Mouse (Mus musculus): ENCODE measurements at regions not wholly inside any gene's neighbourhood (a gene's known extent, or its start where the extent isn't known, plus 50 kb on each side); places are given as distances from the start of the nearest gene placed in this dataset.

- no peaks in the 10 kb centered on the region for H3K36me3 ChIP-seq (ENCODE audit: control insufficient read depth, insufficient read depth, low read length)
- no peak overlapping the region for H3K4me3 ChIP-seq (ENCODE audit: control insufficient read depth, low read depth, low read length)
- H3K4me1 ChIP-seq (ENCODE audit: control insufficient read depth, insufficient read depth, low read length) = no peaks in the 10 kb centered on the region
- TF ChIP-seq POLR2A (IDR thresholded peaks at IDR 0.05; ENCODE audit: control insufficient read depth, low read depth, low read length) (no peak), CTCF (IDR thresholded peaks at IDR 0.05; ENCODE audit: control insufficient read depth, insufficient read depth, insufficient replicate concordance, low read depth, low read length) (no peak)
- no peaks in the 10 kb centered on the region for H3K27me3 ChIP-seq (ENCODE audit: control insufficient read depth, insufficient read depth, low read length)
- H3K27ac ChIP-seq (ENCODE audit: control insufficient read depth, insufficient read depth, low read depth, low read length) = no peak overlapping the region
Observed at GRCm38 (mm10) chr2:51058158-51058557, 90.8 kb downstream of the Rnd3 start.

- no peak overlapping the region for H3K4me3 ChIP-seq (ENCODE audit: control insufficient read depth, low read depth, low read length)
- no peak overlapping the region for H3K27ac ChIP-seq (ENCODE audit: control insufficient read depth, insufficient read depth, low read depth, low read length)
- TF ChIP-seq POLR2A (IDR thresholded peaks at IDR 0.05; ENCODE audit: control insufficient read depth, low read depth, low read length) = no peak
- no peak for TF ChIP-seq CTCF (IDR thresholded peaks at IDR 0.05; ENCODE audit: control insufficient read depth, insufficient read depth, insufficient replicate concordance, low read depth, low read length)
- H3K4me1 ChIP-seq (ENCODE audit: control insufficient read depth, insufficient read depth, low read length) = no peaks in the 10 kb centered on the region
- H3K36me3 ChIP-seq (ENCODE audit: control insufficient read depth, insufficient read depth, low read length) = no peaks in the 10 kb centered on the region
- H3K27me3 ChIP-seq (ENCODE audit: control insufficient read depth, insufficient read depth, low read length) = no peaks in the 10 kb centered on the region
Observed at GRCm38 (mm10) chr2:51056141-51056731, 92.7 kb downstream of the Rnd3 start.

DNA sequence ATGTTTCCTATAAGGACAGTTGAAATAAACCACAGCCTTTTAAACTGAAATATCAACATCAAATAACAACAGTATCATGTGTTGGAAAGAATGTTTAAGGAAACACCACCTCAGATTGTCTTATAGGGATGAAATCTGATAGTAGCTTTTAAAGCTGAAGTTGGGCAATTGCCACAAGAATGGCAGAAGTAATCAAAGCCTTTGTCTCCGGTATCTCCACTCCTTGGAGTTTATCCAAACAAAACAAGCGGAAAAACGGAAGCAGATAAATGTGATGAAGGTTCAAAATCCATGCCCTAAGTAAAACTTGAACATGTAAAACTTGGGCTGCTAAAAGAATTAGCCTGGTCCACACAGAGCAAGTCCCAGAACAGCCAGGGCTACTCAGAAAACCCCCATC lies 93.6 kb downstream of the Rnd3 start:
- no peaks in the 10 kb centered on the region for H3K36me3 ChIP-seq (ENCODE audit: control insufficient read depth, insufficient read depth, low read length)
- no peak overlapping the region for H3K4me3 ChIP-seq (ENCODE audit: control insufficient read depth, low read depth, low read length)
- no peaks in the 10 kb centered on the region for H3K4me1 ChIP-seq (ENCODE audit: control insufficient read depth, insufficient read depth, low read length)
- TF ChIP-seq CTCF (IDR thresholded peaks at IDR 0.05; ENCODE audit: control insufficient read depth, insufficient read depth, insufficient replicate concordance, low read depth, low read length) (no peak), POLR2A (IDR thresholded peaks at IDR 0.05; ENCODE audit: control insufficient read depth, low read depth, low read length) (no peak)
- H3K27ac ChIP-seq (ENCODE audit: control insufficient read depth, insufficient read depth, low read depth, low read length) = no peak overlapping the region
- H3K27me3 ChIP-seq (ENCODE audit: control insufficient read depth, insufficient read depth, low read length) = no peaks in the 10 kb centered on the region

- Histone ChIP-seq H3K4me3 (ENCODE audit: control insufficient read depth, low read depth, low read length) (no peak overlapping the region), H3K27me3 (ENCODE audit: control insufficient read depth, insufficient read depth, low read length) (no peaks in the 10 kb centered on the region), H3K4me1 (ENCODE audit: control insufficient read depth, insufficient read depth, low read length) (no peaks in the 10 kb centered on the region), H3K27ac (ENCODE audit: control insufficient read depth, insufficient read depth, low read depth, low read length) (no peak overlapping the region), H3K36me3 (ENCODE audit: control insufficient read depth, insufficient read depth, low read length) (no peaks in the 10 kb centered on the region)
- TF ChIP-seq CTCF (IDR thresholded peaks at IDR 0.05; ENCODE audit: control insufficient read depth, insufficient read depth, insufficient replicate concordance, low read depth, low read length) (no peak), POLR2A (IDR thresholded peaks at IDR 0.05; ENCODE audit: control insufficient read depth, low read depth, low read length) (no peak)
Observed at GRCm38 (mm10) chr2:51049834-51050170, 99.1 kb downstream of the Rnd3 start.

- Histone ChIP-seq H3K27me3 (ENCODE audit: control insufficient read depth, insufficient read depth, low read length) (no peaks in the 10 kb centered on the region), H3K4me3 (ENCODE audit: control insufficient read depth, low read depth, low read length) (no peak overlapping the region), H3K27ac (ENCODE audit: control insufficient read depth, insufficient read depth, low read depth, low read length) (no peak overlapping the region), H3K36me3 (ENCODE audit: control insufficient read depth, insufficient read depth, low read length) (no peaks in the 10 kb centered on the region), H3K4me1 (ENCODE audit: control insufficient read depth, insufficient read depth, low read length) (no peaks in the 10 kb centered on the region)
- TF ChIP-seq POLR2A (IDR thresholded peaks at IDR 0.05; ENCODE audit: control insufficient read depth, low read depth, low read length) = no peak
- TF ChIP-seq CTCF (IDR thresholded peaks at IDR 0.05; ENCODE audit: control insufficient read depth, insufficient read depth, insufficient replicate concordance, low read depth, low read length) = no peak
Observed at GRCm38 (mm10) chr2:51049101-51049833, 99.6 kb downstream of the Rnd3 start.

DNA sequence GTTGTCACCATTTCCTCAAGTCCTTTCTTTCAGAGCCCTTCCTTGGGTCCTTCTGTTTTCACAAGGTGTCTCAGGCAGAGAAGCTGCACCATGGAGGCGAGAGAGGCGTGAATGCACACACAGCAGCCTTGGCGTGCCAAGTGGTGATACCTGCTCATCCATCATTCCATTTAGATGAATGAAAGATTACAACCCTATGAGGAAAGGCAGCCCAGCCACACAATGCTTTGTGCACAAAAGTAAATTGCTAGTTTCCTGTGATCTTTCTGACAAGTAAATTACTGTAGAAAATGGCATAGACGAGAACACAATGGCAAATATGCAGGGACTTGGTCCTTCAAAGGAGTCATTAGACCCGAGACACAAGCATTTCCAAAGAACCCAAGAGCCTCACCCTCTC lies 101.4 kb downstream of the Rnd3 start:
- H3K4me1 ChIP-seq (ENCODE audit: control insufficient read depth, insufficient read depth, low read length) = no peaks in the 10 kb centered on the region
- H3K4me3 ChIP-seq (ENCODE audit: control insufficient read depth, low read depth, low read length) = no peak overlapping the region
- TF ChIP-seq POLR2A (IDR thresholded peaks at IDR 0.05; ENCODE audit: control insufficient read depth, low read depth, low read length) = no peak
- no peak for TF ChIP-seq CTCF (IDR thresholded peaks at IDR 0.05; ENCODE audit: control insufficient read depth, insufficient read depth, insufficient replicate concordance, low read depth, low read length)
- no peaks in the 10 kb centered on the region for H3K36me3 ChIP-seq (ENCODE audit: control insufficient read depth, insufficient read depth, low read length)
- H3K27me3 ChIP-seq (ENCODE audit: control insufficient read depth, insufficient read depth, low read length) = no peaks in the 10 kb centered on the region
- no peak overlapping the region for H3K27ac ChIP-seq (ENCODE audit: control insufficient read depth, insufficient read depth, low read depth, low read length)

DNA sequence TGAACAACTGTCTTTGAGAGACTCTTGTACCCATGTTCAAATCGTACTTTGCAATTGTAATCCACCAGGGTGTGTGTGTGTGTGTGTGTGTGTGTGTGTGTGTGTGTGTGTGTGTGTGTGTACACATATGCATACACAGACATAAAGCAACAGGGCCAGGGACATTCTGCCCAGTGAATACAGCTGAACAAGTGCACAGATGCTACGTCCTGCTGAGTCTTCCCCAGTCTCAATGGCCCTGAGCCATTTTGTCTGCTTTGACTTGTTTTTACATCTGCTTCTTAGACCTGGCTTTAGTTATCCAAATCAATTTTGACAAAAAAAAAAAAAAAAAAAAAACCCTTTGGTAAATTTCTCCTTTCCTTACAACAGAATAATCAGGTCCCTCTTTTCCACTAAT lies 103.3 kb downstream of the Rnd3 start:
- no peaks in the 10 kb centered on the region for H3K4me1 ChIP-seq (ENCODE audit: control insufficient read depth, insufficient read depth, low read length)
- no peaks in the 10 kb centered on the region for H3K27me3 ChIP-seq (ENCODE audit: control insufficient read depth, insufficient read depth, low read length)
- H3K36me3 ChIP-seq (ENCODE audit: control insufficient read depth, insufficient read depth, low read length) = no peaks in the 10 kb centered on the region
- no peak overlapping the region for H3K4me3 ChIP-seq (ENCODE audit: control insufficient read depth, low read depth, low read length)
- H3K27ac ChIP-seq (ENCODE audit: control insufficient read depth, insufficient read depth, low read depth, low read length) = no peak overlapping the region
- TF ChIP-seq CTCF (IDR thresholded peaks at IDR 0.05; ENCODE audit: control insufficient read depth, insufficient read depth, insufficient replicate concordance, low read depth, low read length) (no peak), POLR2A (IDR thresholded peaks at IDR 0.05; ENCODE audit: control insufficient read depth, low read depth, low read length) (no peak)

Data from testis, adult 2 months (tissue).